Mouse (Mus musculus) CH12.LX (cell line): ENCODE measurements around the gene AC129217.1. TPM values are rescaled to one million over a fixed set of nuclear protein-coding genes. Genes with fewer than 3 reads are reported as not detected.

Source experiments
- DNase-seq: peaks from one replicate; pipeline ENCODE4 v3.0.0-alpha.2; 2013; ENCODE audit errors: extremely low read depth
- H3K27ac ChIP-seq: 2 replicates; pipeline ENCODE4 v1.5.1; 2012; ENCODE audit warnings: low read depth, mild to moderate bottlenecking, control low read depth, moderate library complexity; ENCODE audit not compliant: insufficient read depth
- H3K27me3 ChIP-seq: replicated peaks from 2 replicates; pipeline ENCODE3; 2012; ENCODE audit warnings: inconsistent platforms
- H3K36me3 ChIP-seq, 2 experiments: replicated peaks in 1 of 2; 2 replicates each; pipeline versions ENCODE3 to v1.6.1; 2012; ENCODE audit warnings: inconsistent platforms in 1 of 2, low read length in 1 of 2, mild to moderate bottlenecking in 1 of 2, mixed read lengths in 1 of 2, moderate library complexity in 1 of 2; ENCODE audit not compliant: control insufficient read depth in 1 of 2, insufficient read depth in 1 of 2
- H3K4me1 ChIP-seq, 2 experiments: 2 replicates each; pipeline ENCODE4 v1.6.1; 2012; ENCODE audit warnings: inconsistent platforms in 1 of 2, moderate library complexity in 1 of 2; ENCODE audit not compliant: insufficient read depth in 2 of 2, control insufficient read depth in 1 of 2
- H3K4me2 ChIP-seq: 2 replicates; pipeline ENCODE4 v1.6.1; 2012; ENCODE audit warnings: low read depth, mild to moderate bottlenecking, control low read depth; ENCODE audit not compliant: poor library complexity, insufficient read depth, severe bottlenecking
- H3K4me3 ChIP-seq, 3 experiments: fragments of 150-350 bp in 1 of 3; sonication (generic) in 1 of 3; replicated peaks in 1 of 3; 2 replicates each; pipeline versions ENCODE3 to v1.5.1; 2011 to 2012; ENCODE audit warnings: low read depth in 2 of 3, low read length in 2 of 3, mild to moderate bottlenecking in 2 of 3, moderate library complexity in 2 of 3, control low read depth in 1 of 3, improper control_type of control experiment in 1 of 3, inconsistent platforms in 1 of 3, mixed read lengths in 1 of 3; ENCODE audit not compliant: poor library complexity in 1 of 3
- H3K79me2 ChIP-seq: replicated peaks from 2 replicates; pipeline ENCODE4 v1.6.1; 2012; ENCODE audit warnings: mild to moderate bottlenecking, moderate library complexity; ENCODE audit not compliant: control insufficient read depth, poor library complexity, insufficient read depth, severe bottlenecking; ENCODE audit errors: extremely low read depth
- H3K9ac ChIP-seq: 2 replicates; pipeline ENCODE4 v1.6.1; 2012; ENCODE audit warnings: low read depth, mild to moderate bottlenecking, control low read depth, moderate library complexity; ENCODE audit not compliant: insufficient read depth
- H3K9me3 ChIP-seq: replicated peaks from 2 replicates; pipeline ENCODE3; 2012; ENCODE audit warnings: low read length, inconsistent platforms, mixed read lengths
- BHLHE40 ChIP-seq: IDR thresholded peaks from 2 replicates; pipeline ENCODE4 v1.6.1; 2011; ENCODE audit warnings: mild to moderate bottlenecking, low read depth, low read length, improper control_type of control experiment
- CHD1 ChIP-seq: IDR thresholded peaks from 2 replicates; pipeline ENCODE4 v1.6.1; 2012; ENCODE audit warnings: low read depth, low read length, improper control_type of control experiment, inconsistent platforms
- CTCF ChIP-seq, 2 experiments: IDR thresholded peaks in 1 of 2; conservative IDR thresholded peaks in 1 of 2; 2 replicates each; pipeline ENCODE4 v1.5.1; 2011 to 2012; ENCODE audit warnings: low read depth in 2 of 2, low read length in 2 of 2, improper control_type of control experiment in 1 of 2, inconsistent platforms in 1 of 2, mild to moderate bottlenecking in 1 of 2, moderate library complexity in 1 of 2
- ELF1 ChIP-seq: IDR thresholded peaks from 2 replicates; pipeline ENCODE4 v1.6.1; 2014; ENCODE audit warnings: low read depth, mild to moderate bottlenecking, inconsistent platforms, low read length, improper control_type of control experiment
- EP300 ChIP-seq: IDR thresholded peaks from 2 replicates; pipeline ENCODE4 v1.6.1; 2011; ENCODE audit warnings: low read length, improper control_type of control experiment
- ETS1 ChIP-seq: conservative IDR thresholded peaks from 2 replicates; pipeline ENCODE4 v1.6.1; 2012; ENCODE audit warnings: low read depth, mild to moderate bottlenecking, inconsistent platforms, low read length, improper control_type of control experiment, moderate library complexity
- GABPA ChIP-seq: IDR thresholded peaks from 2 replicates; pipeline ENCODE4 v1.6.1; 2012; ENCODE audit warnings: low read depth, low read length, improper control_type of control experiment, inconsistent platforms; ENCODE audit not compliant: insufficient replicate concordance
- HCFC1 ChIP-seq: IDR thresholded peaks from 2 replicates; pipeline ENCODE4 v1.6.1; 2012; ENCODE audit warnings: low read depth, mild to moderate bottlenecking, inconsistent platforms, low read length, improper control_type of control experiment
- IRF4 ChIP-seq: IDR thresholded peaks from 2 replicates; pipeline ENCODE4 v1.6.1; 2014; ENCODE audit warnings: low read depth, mild to moderate bottlenecking, inconsistent platforms, low read length, improper control_type of control experiment
- JUN ChIP-seq: IDR thresholded peaks from 2 replicates; pipeline ENCODE4 v1.6.1; 2011; ENCODE audit warnings: low read depth, mild to moderate bottlenecking, low read length, improper control_type of control experiment, moderate library complexity; ENCODE audit not compliant: insufficient read depth
- JUND ChIP-seq: conservative IDR thresholded peaks from 2 replicates; pipeline ENCODE4 v1.6.1; 2011; ENCODE audit warnings: low read depth, low read length, improper control_type of control experiment
- KAT2A ChIP-seq: IDR thresholded peaks from 2 replicates; pipeline ENCODE4 v1.6.1; 2012; ENCODE audit warnings: low read length, improper control_type of control experiment, inconsistent platforms; ENCODE audit not compliant: insufficient replicate concordance
- MAFK ChIP-seq: IDR thresholded peaks from 2 replicates; pipeline ENCODE4 v1.6.1; 2011; ENCODE audit warnings: low read length, improper control_type of control experiment; ENCODE audit not compliant: insufficient replicate concordance
- MAX ChIP-seq: IDR thresholded peaks from 2 replicates; pipeline ENCODE4 v1.6.1; 2011; ENCODE audit warnings: low read length, improper control_type of control experiment
- MEF2A ChIP-seq: IDR thresholded peaks from 2 replicates; pipeline ENCODE4 v1.6.1; 2014; ENCODE audit warnings: low read depth, mild to moderate bottlenecking, inconsistent platforms, low read length, improper control_type of control experiment, borderline replicate concordance
- MXI1 ChIP-seq: IDR thresholded peaks from 2 replicates; pipeline ENCODE4 v1.6.1; 2011; ENCODE audit warnings: mild to moderate bottlenecking, low read depth, low read length, improper control_type of control experiment
- MYC ChIP-seq: IDR thresholded peaks from 2 replicates; pipeline ENCODE4 v1.6.1; 2011; ENCODE audit warnings: low read depth, mild to moderate bottlenecking, improper control_type of control experiment, low read length
- NELFE ChIP-seq: IDR thresholded peaks from 2 replicates; pipeline ENCODE4 v1.6.1; 2011; ENCODE audit warnings: low read depth, low read length, improper control_type of control experiment
- NRF1 ChIP-seq: IDR thresholded peaks from 2 replicates; pipeline ENCODE4 v1.6.1; 2014; ENCODE audit warnings: low read depth, mild to moderate bottlenecking, inconsistent platforms, low read length, improper control_type of control experiment, moderate library complexity
- PAX5 ChIP-seq: IDR thresholded peaks from 2 replicates; pipeline ENCODE4 v1.6.1; 2012; ENCODE audit warnings: low read length, inconsistent platforms, mixed read lengths
- POLR2A ChIP-seq: IDR thresholded peaks from 2 replicates; pipeline ENCODE4 v1.6.1; 2011; ENCODE audit warnings: low read depth, mild to moderate bottlenecking, improper control_type of control experiment, low read length
- POLR2AphosphoS2 ChIP-seq: IDR thresholded peaks from 2 replicates; pipeline ENCODE4 v1.6.1; 2011; ENCODE audit warnings: low read depth, low read length, improper control_type of control experiment
- RCOR1 ChIP-seq: conservative IDR thresholded peaks from 2 replicates; pipeline ENCODE4 v1.6.1; 2012; ENCODE audit warnings: low read depth, mild to moderate bottlenecking, inconsistent platforms, low read length, improper control_type of control experiment
- SMC3 ChIP-seq: IDR thresholded peaks from 2 replicates; pipeline ENCODE4 v1.6.1; 2011; ENCODE audit warnings: low read depth, low read length, improper control_type of control experiment
- TCF12 ChIP-seq: IDR thresholded peaks from 2 replicates; pipeline ENCODE4 v1.6.1; 2014; ENCODE audit warnings: low read depth, mild to moderate bottlenecking, inconsistent platforms, low read length, improper control_type of control experiment
- UBTF ChIP-seq: IDR thresholded peaks from 2 replicates; pipeline ENCODE4 v1.6.1; 2012; ENCODE audit warnings: low read depth, mild to moderate bottlenecking, inconsistent platforms, low read length, improper control_type of control experiment, moderate library complexity
- USF2 ChIP-seq: conservative IDR thresholded peaks from 2 replicates; pipeline ENCODE4 v1.6.1; 2011; ENCODE audit warnings: low read depth, low read length, improper control_type of control experiment
- ZC3H11A ChIP-seq: IDR thresholded peaks from 2 replicates; pipeline ENCODE4 v1.6.1; 2012; ENCODE audit warnings: low read depth, mild to moderate bottlenecking, inconsistent platforms, low read length, improper control_type of control experiment
- ZKSCAN1 ChIP-seq: IDR thresholded peaks from 2 replicates; pipeline ENCODE4 v1.6.1; 2012; ENCODE audit warnings: low read depth, inconsistent platforms, low read length, improper control_type of control experiment, borderline replicate concordance
- ZMIZ1 ChIP-seq: IDR thresholded peaks from 2 replicates; pipeline ENCODE4 v1.6.1; 2012; ENCODE audit warnings: low read depth, mild to moderate bottlenecking, inconsistent platforms, low read length, improper control_type of control experiment
- ZNF384 ChIP-seq: IDR thresholded peaks from 2 replicates; pipeline ENCODE4 v1.6.1; 2012; ENCODE audit warnings: low read depth, low read length, improper control_type of control experiment, inconsistent platforms
- dilution Hi-C: fragments of 300-500 bp; cut with MboI; formaldehyde crosslinking; loops from 2 replicates; pipeline ENCODE4 v1.14.3; 2020; ENCODE audit warnings: low sequenced_read_pairs; ENCODE audit not compliant: extremely low pct_unique_long_range_greater_than_20kb, extremely low pct_ligation_motif_present
- in situ Hi-C: fragments of 300-500 bp; cut with MboI; formaldehyde crosslinking; loops from 3 replicates; pipeline ENCODE4 v1.14.3; 2019; ENCODE audit warnings: low sequenced_read_pairs, low pct_ligation_motif_present, low pct_unique_long_range_greater_than_20kb, mixed read lengths
- polyA plus RNA-seq: library from polyadenylated mRNA; unstranded; fragments of >175 nt; gene quantifications from 2 replicates; pipeline ENCODE4 v1.2.1, GENCODE M21; 2012; ENCODE audit warnings: low read depth; ENCODE audit not compliant: insufficient read length
- total RNA-seq, 2 experiments: library from RNA; depleted of rRNA; stranded (reverse); fragments of 300-350 nt in 1 of 2; fragments of >200 nt in 1 of 2; gene quantifications; 2 replicates each; pipeline ENCODE4 v1.2.3; 2012 to 2014

The AC129217.1 gene
- total and polyA plus RNA-seq, 3 experiments = 0.25 to 77.4 (median 5.1) TPM

DNA sequence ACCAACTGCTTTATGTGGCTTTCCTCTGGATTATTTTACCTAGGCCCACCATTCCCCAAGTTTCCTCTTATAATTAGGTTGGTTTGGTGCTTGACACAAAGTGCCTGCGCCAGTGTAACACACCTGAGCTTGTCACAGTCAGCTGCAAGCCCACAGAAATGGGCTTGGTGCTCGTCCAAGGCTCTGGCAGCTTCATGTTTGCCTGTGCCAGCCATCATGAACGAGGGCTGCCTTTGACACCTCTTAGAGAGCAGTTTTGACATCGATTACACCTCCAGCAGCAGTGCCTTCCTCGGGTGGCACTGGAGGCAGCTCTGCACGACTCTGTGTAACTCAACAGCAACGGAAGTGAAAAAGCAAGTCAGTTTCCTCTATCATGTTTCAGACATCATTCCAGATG lies 39.4 kb upstream of the AC129217.1 start:
- Histone ChIP-seq H3K27ac (no peak overlapping the region), H3K4me2 (no peak overlapping the region), H3K4me3 (no peak overlapping the region), H3K27me3 (no peaks in the 10 kb centered on the region), H3K79me2 (peaks cover 1% of the 10 kb centered on the region), H3K9me3 (peaks cover 15% of the 10 kb centered on the region), H3K9ac (no peak overlapping the region), H3K4me1 (peaks cover 1 to 9% of the 10 kb centered on the region in 2 experiments; a peak in 3 of 4 replicates), H3K36me3 (peaks cover 21 to 41% of the 10 kb centered on the region in 2 experiments)
- dilution Hi-C loops = no loop called here
- in situ Hi-C loops = no loop called here
- no peak for DNase-seq
- TF ChIP-seq JUN = no peak
- TF ChIP-seq ZKSCAN1 = no peak
- TF ChIP-seq TCF12 = no peak
- TF ChIP-seq MAFK = no peak
- no peak for TF ChIP-seq POLR2A
- TF ChIP-seq USF2 = no peak
- no peak for TF ChIP-seq ZMIZ1
- no peak for TF ChIP-seq MEF2A
- no peak for TF ChIP-seq CTCF (conservative IDR thresholded peaks at IDR 0.05 in 1 of 2, IDR thresholded peaks at IDR 0.05 in 1 of 2; ENCODE audit: low read depth in 2 of 2, low read length in 2 of 2)
- TF ChIP-seq ELF1 = no peak
- no peak for TF ChIP-seq MXI1
- no peak for TF ChIP-seq NELFE
- no peak for TF ChIP-seq EP300
- TF ChIP-seq KAT2A = no peak

- Histone ChIP-seq H3K4me3 (peak within 1 kb of the TSS; percentile 80 to 93 (median 89)), H3K79me2 (peaks cover 31% of the 10 kb centered on the region), H3K36me3 (peaks cover 18 to 30% of the 10 kb centered on the region in 2 experiments), H3K4me1 (peaks cover 5 to 21% of the 10 kb centered on the region in 2 experiments; a peak in 3 of 4 replicates), H3K9me3 (peaks cover 10% of the 10 kb centered on the region), H3K27ac (peak within 1 kb of the TSS; percentile 59), H3K27me3 (no peaks in the 10 kb centered on the region), H3K4me2 (peak within 1 kb of the TSS; percentile 84), H3K9ac (peak within 1 kb of the TSS; percentile 79)
- dilution Hi-C loops = no loop called here
- in situ Hi-C loops = no loop called here
- peak; percentile 95 for DNase-seq
- peak; percentile 21; the same call in 1 of the 2 replicates for TF ChIP-seq EP300
- peak; percentile 75; the same call in 1 of the 2 replicates for TF ChIP-seq POLR2AphosphoS2
- peak; percentile 99 for TF ChIP-seq ETS1
- TF ChIP-seq UBTF = no peak
- no peak for TF ChIP-seq ZNF384
- no peak for TF ChIP-seq GABPA
- TF ChIP-seq SMC3 = no peak
- 0 out of 2 replicates have a peak, but pooled peaks have one; percentile 6 for TF ChIP-seq JUND
- no peak for TF ChIP-seq JUN
- TF ChIP-seq ELF1 = peak; percentile 88
- TF ChIP-seq MAFK = no peak
- no peak for TF ChIP-seq PAX5
- 0 out of 2 replicates have a peak, but pooled peaks have one; percentile 38 for TF ChIP-seq NRF1
- 0 out of 2 replicates have a peak, but pooled peaks have one; percentile 8 for TF ChIP-seq USF2
- no peak for TF ChIP-seq CHD1
- peak; percentile 79 for TF ChIP-seq MXI1
- peak; percentile 90 for TF ChIP-seq NELFE
- TF ChIP-seq RCOR1 = no peak
- peak; percentile 83 for TF ChIP-seq BHLHE40
- peak; percentile 80 for TF ChIP-seq IRF4
- TF ChIP-seq ZC3H11A = no peak
- TF ChIP-seq MAX = peak; percentile 77
- peak; percentile 81 for TF ChIP-seq HCFC1
- TF ChIP-seq MYC = peak; percentile 52; the same call in 1 of the 2 replicates
These were observed 31.2 kb upstream of the AC129217.1 start, which contains the start of gene Polr2g for GRCm38 (mm10) chr19:8798264-8798946. Gene Polr2g, minus strand, starts transcription at chr19:8798577.
